Mouse (Mus musculus) macrophage (primary cell): Measurements from ENCODE around the gene Olfr492. TPM values are rescaled to one million over a fixed set of nuclear protein-coding genes. Genes with fewer than 3 reads are reported as not detected.

Source experiments
- H3K27ac ChIP-seq: fragments of 350-480 bp; formaldehyde crosslinking; 2 replicates; pipeline ENCODE4 v1.9.0; 2021
- H3K36me3 ChIP-seq: fragments of 350-480 bp; formaldehyde crosslinking; 2 replicates; pipeline ENCODE4 v1.9.0; 2021; ENCODE audit errors: inconsistent target
- H3K4me3 ChIP-seq: fragments of 350-480 bp; formaldehyde crosslinking; 2 replicates; pipeline ENCODE4 v1.9.0; 2021; ENCODE audit errors: inconsistent target
- H3K79me2 ChIP-seq: fragments of 350-480 bp; formaldehyde crosslinking; 2 replicates; pipeline ENCODE4 v1.9.0; 2021; ENCODE audit errors: inconsistent target
- WGBS: methylation state at CpG from one replicate; pipeline ENCODE4 v1.1.7; 2026; ENCODE audit warnings: inconsistent platforms; ENCODE audit not compliant: missing documents; 5-methylcytosine and 5-hydroxymethylcytosine counted together
- polyA plus RNA-seq: library from polyadenylated mRNA; stranded (reverse); fragments of 250-400 nt; gene quantifications from 3 replicates; pipeline ENCODE4 v1.2.4, GENCODE M21; 2018; ENCODE audit warnings: inconsistent platforms
- total RNA-seq, 78 experiments: library from RNA; depleted of rRNA; stranded (reverse); fragments of 250-400 nt; gene quantifications; 1 replicate in 9 of 78; 2 replicates in 24 of 78; 3 replicates in 43 of 78; 4 replicates in 2 of 78; pipeline ENCODE4 v1.2.4; 2018; ENCODE audit warnings: inconsistent platforms in 56 of 78

Olfr492 gene
- not detected for total RNA-seq (2018; cell fraction: chromatin; rRNA removed)
- total RNA-seq (2018; cell fraction: cytosol; rRNA removed), result not detected
- not detected for total RNA-seq (2018; cell fraction: nucleus; rRNA removed)
- polyA plus RNA-seq, result not detected in 3 replicates

- H3K4me3 ChIP-seq, result no peak within 1 kb of the TSS
- H3K79me2 ChIP-seq, result no peaks in the 10 kb centered on the region
- no peaks in the 10 kb centered on the region for H3K36me3 ChIP-seq
- WGBS, result 73% methylated on average over 2 of the region's 2 CpGs
- H3K27ac ChIP-seq, result no peak within 1 kb of the TSS
Observed at GRCm38 (mm10) chr7:108323574-108323973, at the start of gene Olfr492. TSS of gene Olfr492 (minus strand) at chr7:108323674.

- Histone ChIP-seq H3K79me2 (no peaks in the 10 kb centered on the region), H3K27ac (no peak within 1 kb of the TSS), H3K4me3 (no peak within 1 kb of the TSS), H3K36me3 (no peaks in the 10 kb centered on the region)
- WGBS, result 76% methylated on average over 3 of the region's 3 CpGs
Observed at GRCm38 (mm10) chr7:108365035-108365434, 41.6 kb upstream of the Olfr492 start, which contains the start of gene Olfr494. TSS of gene Olfr494 (plus strand) at chr7:108365335.

- 75% methylated on average over 1 of the region's 1 CpGs for WGBS
- Histone ChIP-seq H3K4me3 (no peak within 1 kb of the TSS), H3K79me2 (no peaks in the 10 kb centered on the region), H3K27ac (no peak within 1 kb of the TSS), H3K36me3 (no peaks in the 10 kb centered on the region)
Observed at GRCm38 (mm10) chr7:108346879-108347278, 23.4 kb upstream of the Olfr492 start, which contains the start of gene Olfr493. TSS of gene Olfr493 (minus strand) at chr7:108346979.

- H3K27ac ChIP-seq, result no peak within 1 kb of the TSS
- WGBS, result 63% methylated on average over 1 of the region's 1 CpGs
- H3K4me3 ChIP-seq, result no peak within 1 kb of the TSS
- no peaks in the 10 kb centered on the region for H3K36me3 ChIP-seq
- no peaks in the 10 kb centered on the region for H3K79me2 ChIP-seq
Observed at GRCm38 (mm10) chr7:108313151-108313550, 10.3 kb downstream of the Olfr492 start, which contains the start of gene Olfr491. TSS of gene Olfr491 (plus strand) at chr7:108313451.

- Histone ChIP-seq H3K4me3 (no peak within 1 kb of the TSS), H3K27ac (no peak within 1 kb of the TSS), H3K36me3 (no peaks in the 10 kb centered on the region), H3K79me2 (no peaks in the 10 kb centered on the region)
Observed at GRCm38 (mm10) chr7:108288834-108289233, 34.6 kb downstream of the Olfr492 start, which contains the start of gene Olfr490. TSS of gene Olfr490 (minus strand) at chr7:108288934.

Other genes starting within 250 kb of the Olfr492 start
- not detected in 3 replicates for gene Olfr481, start 243.8 kb downstream of the Olfr492 start, polyA plus RNA-seq
- 0.11 TPM in 1 of 3 replicates, not detected in the others for gene Olfr482, start 226.1 kb downstream of the Olfr492 start, polyA plus RNA-seq
- gene Olfr483, start 222.8 kb downstream of the Olfr492 start, polyA plus RNA-seq, result not detected in 3 replicates
- not detected in 3 replicates for gene Olfr484, start 196.2 kb downstream of the Olfr492 start, polyA plus RNA-seq
- gene Olfr485, start 163.8 kb downstream of the Olfr492 start, polyA plus RNA-seq, result not detected in 3 replicates
- not detected in 3 replicates for gene Olfr486, start 150.9 kb downstream of the Olfr492 start, polyA plus RNA-seq
- not detected in 3 replicates for gene Olfr487, start 109.0 kb downstream of the Olfr492 start, polyA plus RNA-seq
- gene Olfr488, start 65.3 kb downstream of the Olfr492 start, polyA plus RNA-seq, result not detected in 3 replicates
- not detected in 3 replicates for gene Olfr490, start 34.7 kb downstream of the Olfr492 start, polyA plus RNA-seq
- not detected in 3 replicates for gene Olfr491, start 10.2 kb downstream of the Olfr492 start, polyA plus RNA-seq
- gene Olfr493, start 23.3 kb upstream of the Olfr492 start, polyA plus RNA-seq, result not detected in 3 replicates
- gene Olfr494, start 41.7 kb upstream of the Olfr492 start, polyA plus RNA-seq, result not detected in 3 replicates
- not detected in 3 replicates for gene Olfr495, start 69.5 kb upstream of the Olfr492 start, polyA plus RNA-seq
- not detected in 3 replicates for gene Olfr497, start 96.7 kb upstream of the Olfr492 start, polyA plus RNA-seq
- gene Olfr498, start 141.7 kb upstream of the Olfr492 start, polyA plus RNA-seq, result not detected in 3 replicates
- gene Olfr502, start 201.4 kb upstream of the Olfr492 start, polyA plus RNA-seq, result not detected in 3 replicates
- not detected in 3 replicates for gene Olfr503, start 220.9 kb upstream of the Olfr492 start, polyA plus RNA-seq
- not detected in 3 replicates for gene Olfr504, start 242.1 kb upstream of the Olfr492 start, polyA plus RNA-seq